11 mouse cellular contexts compared by ENCODE assay signal in genomic region chr1:184066460-184067287, GRCm38 (mm10). TPM values are rescaled to one million over a fixed set of nuclear protein-coding genes. Genes with fewer than 3 reads are reported as not detected.
DNase-seq lines count a peak whose midpoint lies in the region; ATAC-seq and TF ChIP-seq lines count a peak whose summit lies in the region.
"Had no signal": no experiment of that assay in that cellular context is flagged by ENCODE, and none has a peak within 500 bp of the region (broad histone marks: within the 10 kb centered on the region; RNA-seq: fewer than 3 reads in every experiment).

No protein-coding gene starts in this region.

- H3K9ac ChIP-seq in hindbrain, embryonic 16.5 days (ENCODE audit: low read depth, low read length): no peak overlapping the region
- no peak overlapping the region for H3K9ac ChIP-seq in embryonic facial prominence, embryonic 15.5 days
- no peak overlapping the region; the same call in 1 of the 2 replicates for H3K9ac ChIP-seq in neural tube, embryonic 14.5 days (replicated peaks; ENCODE audit: low read depth, low read length)
- no peak overlapping the region for H3K9ac ChIP-seq in intestine, postnatal 0 days (ENCODE audit: low read depth, low read length)
- H3K9ac ChIP-seq: lung, embryonic 14.5 days had no signal

- ATAC-seq in hindbrain, embryonic 16.5 days: no peak
- ATAC-seq in embryonic facial prominence, embryonic 15.5 days (ENCODE audit: insufficient number of reproducible peaks, low FRiP score, low TSS enrichment, low read depth): no peak
- ATAC-seq in neural tube, embryonic 14.5 days (ENCODE audit: low read depth): peak; percentile 69
- ATAC-seq in intestine, postnatal 0 days: no peak

- H3K36me3 ChIP-seq in hindbrain, embryonic 10.5 days: peaks cover 28% of the 10 kb centered on the region
- H3K36me3 ChIP-seq in hindbrain, embryonic 16.5 days (ENCODE audit: control insufficient read depth, insufficient read depth, low read length): peaks cover 3% of the 10 kb centered on the region; the same call in 1 of the 2 replicates
- H3K36me3 ChIP-seq in embryonic facial prominence, embryonic 15.5 days: peaks cover 15% of the 10 kb centered on the region
- 0 out of 2 replicates have a peak, but pooled peaks cover under 1% of the 10 kb centered on the region for H3K36me3 ChIP-seq in neural tube, embryonic 14.5 days (ENCODE audit: control insufficient read depth, insufficient read depth, low read length)
- H3K36me3 ChIP-seq in intestine, postnatal 0 days (ENCODE audit: control insufficient read depth, insufficient read depth): peaks cover 5% of the 10 kb centered on the region; the same call in 1 of the 2 replicates

- WGBS in hindbrain, embryonic 10.5 days: 65% methylated on average over 11 of the region's 11 CpGs
- 49% methylated on average over 11 of the region's 11 CpGs for WGBS in hindbrain, embryonic 16.5 days
- 65% methylated on average over 11 of the region's 11 CpGs for whole genome bisulfite sequencing in embryonic facial prominence, embryonic 15.5 days
- 52% methylated on average over 11 of the region's 11 CpGs for WGBS in neural tube, embryonic 14.5 days
- 74% methylated on average over 11 of the region's 11 CpGs for WGBS in intestine, postnatal 0 days

- peak overlapping the region; percentile 87 for H3K27ac ChIP-seq in hindbrain, embryonic 10.5 days
- no peak overlapping the region for H3K27ac ChIP-seq in hindbrain, embryonic 16.5 days (ENCODE audit: low read depth, low read length)
- H3K27ac ChIP-seq in embryonic facial prominence, embryonic 15.5 days (replicated peaks): 0 out of 2 replicates have a peak overlapping the region, but pooled peaks have one; percentile 22
- 0 out of 2 replicates have a peak overlapping the region, but pooled peaks have one; percentile 4 for H3K27ac ChIP-seq in neural tube, embryonic 14.5 days (ENCODE audit: low read depth, low read length)
- H3K27ac ChIP-seq in intestine, postnatal 0 days (ENCODE audit: low read depth, low read length): no peak overlapping the region

- H3K27me3 ChIP-seq in hindbrain, embryonic 10.5 days (ENCODE audit: insufficient read depth, poor library complexity, severe bottlenecking): no peaks in the 10 kb centered on the region
- H3K27me3 ChIP-seq in hindbrain, embryonic 16.5 days (replicated peaks; ENCODE audit: control insufficient read depth, insufficient read depth, low read length): no peaks in the 10 kb centered on the region
- H3K27me3 ChIP-seq in embryonic facial prominence, embryonic 15.5 days: no peaks in the 10 kb centered on the region
- no peaks in the 10 kb centered on the region for H3K27me3 ChIP-seq in neural tube, embryonic 14.5 days (ENCODE audit: control insufficient read depth, insufficient read depth, low read length)
- no peaks in the 10 kb centered on the region for H3K27me3 ChIP-seq in intestine, postnatal 0 days (replicated peaks; ENCODE audit: control insufficient read depth, insufficient read depth, low read length)

- no peak overlapping the region for H3K4me2 ChIP-seq in hindbrain, embryonic 16.5 days (ENCODE audit: low read length)
- H3K4me2 ChIP-seq in embryonic facial prominence, embryonic 15.5 days (replicated peaks): no peak overlapping the region
- no peak overlapping the region for H3K4me2 ChIP-seq in neural tube, embryonic 14.5 days (ENCODE audit: low read depth, low read length)
- H3K4me2 ChIP-seq in intestine, postnatal 0 days (replicated peaks; ENCODE audit: low read depth): no peak overlapping the region
- H3K4me2 ChIP-seq: lung, embryonic 14.5 days had no signal

- H3K9me3 ChIP-seq in hindbrain, embryonic 10.5 days: no peaks in the 10 kb centered on the region
- H3K9me3 ChIP-seq in hindbrain, embryonic 16.5 days (ENCODE audit: control insufficient read depth, low read length): no peaks in the 10 kb centered on the region
- no peaks in the 10 kb centered on the region for H3K9me3 ChIP-seq in embryonic facial prominence, embryonic 15.5 days (replicated peaks)
- no peaks in the 10 kb centered on the region for H3K9me3 ChIP-seq in neural tube, embryonic 14.5 days (ENCODE audit: control insufficient read depth, low read length)
- no peaks in the 10 kb centered on the region for H3K9me3 ChIP-seq in intestine, postnatal 0 days (ENCODE audit: control insufficient read depth)

- no peak for DNase-seq in hindbrain, embryonic 10.5 days (ENCODE audit: low spot score)
- DNase-seq in induced T-regulatory cell, adult 2 months (ENCODE audit: low read depth): peak; percentile 22
- DNase-seq in right cerebral cortex, postnatal 14 days: no peak
- no peak for DNase-seq in kidney, postnatal 4 days
- DNase-seq: adrenal gland, adult 2 months; thymus, adult 18-20 months had no signal

- TF ChIP-seq CTCF in intestine, postnatal 0 days (IDR thresholded peaks at IDR 0.05; ENCODE audit: low read depth): no peak

- H3K4me3 ChIP-seq in hindbrain, embryonic 10.5 days: no peak overlapping the region
- H3K4me3 ChIP-seq in hindbrain, embryonic 16.5 days (ENCODE audit: low read length): no peak overlapping the region
- H3K4me3 ChIP-seq in embryonic facial prominence, embryonic 15.5 days (replicated peaks): no peak overlapping the region
- H3K4me3 ChIP-seq in neural tube, embryonic 14.5 days (ENCODE audit: low read depth, low read length): no peak overlapping the region
- H3K4me3 ChIP-seq in intestine, postnatal 0 days (ENCODE audit: low read depth, low read length): no peak overlapping the region

- H3K4me1 ChIP-seq in hindbrain, embryonic 10.5 days (replicated peaks): peaks cover 29% of the 10 kb centered on the region
- 0 out of 2 replicates have a peak, but pooled peaks cover 2% of the 10 kb centered on the region for H3K4me1 ChIP-seq in hindbrain, embryonic 16.5 days (ENCODE audit: control insufficient read depth, insufficient read depth, low read depth, low read length)
- 0 out of 2 replicates have a peak, but pooled peaks cover 3% of the 10 kb centered on the region for H3K4me1 ChIP-seq in embryonic facial prominence, embryonic 15.5 days
- H3K4me1 ChIP-seq in neural tube, embryonic 14.5 days (ENCODE audit: control insufficient read depth, insufficient read depth, low read length): no peaks in the 10 kb centered on the region
- no peaks in the 10 kb centered on the region for H3K4me1 ChIP-seq in intestine, postnatal 0 days (replicated peaks; ENCODE audit: control insufficient read depth, insufficient read depth, low read length)

RNA-seq across cellular contexts. Expression of gene 1700056E22Rik, which starts 32.6 kb away (rescaled TPM):
- polyA plus RNA-seq in hindbrain, embryonic 10.5 days (2016; fragmentation: Nextera tagmentation; extraction: Ambion mirVana): 1.6 TPM in 2 replicates
- 0.72 and 1.1 TPM in 2 replicates for polyA plus RNA-seq in hindbrain, embryonic 16.5 days (2015; fragmentation: Nextera tagmentation; extraction: Ambion mirVana)
- 1.8 and 2.4 TPM in 2 replicates for polyA plus RNA-seq in embryonic facial prominence, embryonic 15.5 days (2015; fragmentation: Nextera tagmentation; extraction: Ambion mirVana)
- polyA plus RNA-seq in neural tube, embryonic 14.5 days (2014; fragmentation: Nextera tagmentation; extraction: Ambion mirVana): 0.80 and 1.0 TPM in 2 replicates
- polyA plus RNA-seq in intestine, postnatal 0 days (2015; fragmentation: Nextera tagmentation; extraction: Ambion mirVana): 1.2 and 1.5 TPM in 2 replicates

RNA-seq across cellular contexts. Expression of gene Dusp10, which starts 53.6 kb away (rescaled TPM):
- polyA plus RNA-seq in hindbrain, embryonic 10.5 days (2016; fragmentation: Nextera tagmentation; extraction: Ambion mirVana): 6.7 and 6.8 TPM in 2 replicates
- polyA plus RNA-seq in hindbrain, embryonic 16.5 days (2015; fragmentation: Nextera tagmentation; extraction: Ambion mirVana): 4.9 and 5.6 TPM in 2 replicates
- polyA plus RNA-seq in embryonic facial prominence, embryonic 15.5 days (2015; fragmentation: Nextera tagmentation; extraction: Ambion mirVana): 18.6 and 19.2 TPM in 2 replicates
- polyA plus RNA-seq in neural tube, embryonic 14.5 days (2014; fragmentation: Nextera tagmentation; extraction: Ambion mirVana): 6.2 and 7.1 TPM in 2 replicates
- 6.5 and 8.1 TPM in 2 replicates for polyA plus RNA-seq in intestine, postnatal 0 days (2015; fragmentation: Nextera tagmentation; extraction: Ambion mirVana)

Comparison
In these comparisons a context has a peak if more than half of its experiments do, and no peak if none do; other contexts are left out.
1. H3K27ac ChIP-seq: peak in hindbrain, embryonic 10.5 days (single experiment), embryonic facial prominence, embryonic 15.5 days (single experiment) and neural tube, embryonic 14.5 days (single experiment); none in hindbrain, embryonic 16.5 days (single experiment) and intestine, postnatal 0 days (single experiment).